Mouse (Mus musculus) embryonic facial prominence, embryonic 13.5 days (tissue): ENCODE results near the gene Hpn. TPM values are rescaled to one million over a fixed set of nuclear protein-coding genes. Genes with fewer than 3 reads are reported as not detected.

Source experiments
- ATAC-seq: fragments of 200-750 bp; cut with Nextera tagmentation; 2 replicates; pipeline ENCODE4 v1.8.0; 2017; ENCODE audit warnings: low read depth; ENCODE audit not compliant: insufficient number of reproducible peaks, insufficient read depth, low FRiP score, low TSS enrichment
- H3K27ac ChIP-seq: fragments of 300-500 bp; sonication (generic); 2 replicates; pipeline ENCODE4 v1.5.1; 2015; ENCODE audit warnings: moderate library complexity, mild to moderate bottlenecking, inconsistent platforms
- H3K27me3 ChIP-seq: fragments of 300-500 bp; sonication (generic); 2 replicates; pipeline ENCODE4 v1.6.1; 2015; ENCODE audit warnings: mild to moderate bottlenecking, inconsistent platforms
- H3K36me3 ChIP-seq: fragments of 300-500 bp; sonication (generic); 2 replicates; pipeline ENCODE4 v1.6.1; 2015; ENCODE audit warnings: mild to moderate bottlenecking, inconsistent platforms
- H3K4me1 ChIP-seq: fragments of 300-500 bp; sonication (generic); 2 replicates; pipeline ENCODE4 v1.6.1; 2015; ENCODE audit warnings: inconsistent platforms
- H3K4me2 ChIP-seq: fragments of 300-500 bp; sonication (generic); 2 replicates; pipeline ENCODE4 v1.6.1; 2015; ENCODE audit warnings: moderate library complexity, mild to moderate bottlenecking, inconsistent platforms
- H3K4me3 ChIP-seq: fragments of 300-500 bp; sonication (generic); 2 replicates; pipeline ENCODE4 v1.5.1; 2015; ENCODE audit warnings: mild to moderate bottlenecking, inconsistent platforms
- H3K9ac ChIP-seq: fragments of 300-500 bp; sonication (generic); 2 replicates; pipeline ENCODE4 v1.6.1; 2015; ENCODE audit warnings: mild to moderate bottlenecking, inconsistent platforms
- H3K9me3 ChIP-seq: fragments of 300-500 bp; sonication (generic); 2 replicates; pipeline ENCODE4 v1.6.1; 2016; ENCODE audit warnings: inconsistent platforms
- WGBS: fragments of 180-500 bp; shearing (Covaris S2); methylation state at CpG from one replicate; pipeline ENCODE4 v1.1.7; 2015; ENCODE audit warnings: mixed read lengths; 5-methylcytosine and 5-hydroxymethylcytosine counted together
- polyA plus RNA-seq: library from polyadenylated mRNA; unstranded; fragments of >200 nt; fragmentation: Nextera tagmentation; extraction: Ambion mirVana; gene quantifications from 2 replicates; pipeline ENCODE4 v1.2.1, GENCODE M21; 2015

Gene Hpn
- polyA plus RNA-seq, 1 experiment from 2014 or later: 5.6 TPM

GRCm38 (mm10) chr7:31050921-31051320 is 64.2 kb downstream of the Hpn start:
- Histone ChIP-seq H3K27ac (no peak overlapping the region), H3K4me2 (peak overlapping the region; percentile 61), H3K4me1 (peaks cover 66% of the 10 kb centered on the region), H3K9me3 (no peaks in the 10 kb centered on the region), H3K4me3 (peak overlapping the region; percentile 38), H3K36me3 (no peaks in the 10 kb centered on the region), H3K27me3 (peaks cover 64% of the 10 kb centered on the region), H3K9ac (0 out of 2 replicates have a peak overlapping the region, but pooled peaks have one; percentile 32)
- WGBS: 3% methylated on average over 9 of the region's 9 CpGs
- ATAC-seq: no peak

- Histone ChIP-seq H3K27ac (no peak overlapping the region), H3K27me3 (peaks cover 64% of the 10 kb centered on the region), H3K4me2 (peak overlapping the region; percentile 61), H3K4me3 (peak overlapping the region; percentile 38), H3K4me1 (peaks cover 64% of the 10 kb centered on the region), H3K36me3 (no peaks in the 10 kb centered on the region), H3K9me3 (no peaks in the 10 kb centered on the region), H3K9ac (0 out of 2 replicates have a peak overlapping the region, but pooled peaks have one; percentile 21)
- ATAC-seq: no peak
- 4% methylated on average over 6 of the region's 6 CpGs for WGBS
Observed at GRCm38 (mm10) chr7:31050487-31050886, 64.6 kb downstream of the Hpn start.

GRCm38 (mm10) chr7:31049846-31050281 is 65.2 kb downstream of the Hpn start:
- Histone ChIP-seq H3K4me2 (peak overlapping the region; percentile 61), H3K27ac (no peak overlapping the region), H3K36me3 (no peaks in the 10 kb centered on the region), H3K4me1 (peaks cover 58% of the 10 kb centered on the region), H3K9me3 (no peaks in the 10 kb centered on the region), H3K9ac (peak overlapping the region; percentile 32; the same call in 1 of the 2 replicates), H3K27me3 (peaks cover 71% of the 10 kb centered on the region), H3K4me3 (peak overlapping the region; percentile 38)
- no peak for ATAC-seq
- 1% methylated on average over 12 of the region's 15 CpGs for WGBS

DNA sequence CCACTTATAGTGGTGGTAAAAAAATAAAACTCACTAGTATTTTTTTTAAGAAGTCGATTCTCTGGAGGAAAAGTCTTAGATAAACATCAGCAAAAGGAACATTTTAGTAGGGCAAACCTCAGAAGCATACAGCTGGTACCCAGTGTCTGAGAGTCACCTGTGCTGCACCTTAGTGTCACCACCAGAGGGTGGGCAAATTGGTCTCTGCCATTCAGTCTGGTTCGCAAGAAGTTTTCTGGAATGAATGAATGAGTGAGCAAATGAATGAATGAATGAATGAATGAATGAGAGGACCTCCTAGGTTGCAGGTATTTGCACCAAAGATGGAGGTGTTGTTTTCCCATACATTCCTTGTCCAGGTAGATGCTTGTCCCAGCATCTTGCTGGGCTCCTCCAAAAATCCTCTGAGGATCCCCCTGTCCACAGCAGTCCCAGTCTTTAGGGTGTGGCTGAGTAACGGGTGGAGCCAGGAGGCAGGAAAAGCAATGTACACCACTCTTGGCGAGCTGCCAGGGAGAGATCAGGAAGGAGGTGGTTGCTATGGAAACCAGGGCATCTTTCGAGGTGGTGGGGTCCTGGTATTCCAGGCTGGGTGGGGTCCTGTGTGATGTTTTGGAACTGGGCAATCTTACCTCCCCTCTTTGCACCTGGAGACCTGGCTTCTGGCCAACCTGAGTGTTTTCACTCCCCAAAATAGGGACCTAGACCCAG is 65.8 kb downstream of the Hpn start:
- Histone ChIP-seq H3K4me2 (peak overlapping the region; percentile 61), H3K9ac (peak overlapping the region; percentile 32; the same call in 1 of the 2 replicates), H3K36me3 (no peaks in the 10 kb centered on the region), H3K4me1 (peaks cover 52% of the 10 kb centered on the region), H3K9me3 (no peaks in the 10 kb centered on the region), H3K27ac (no peak overlapping the region), H3K4me3 (peak overlapping the region; percentile 38), H3K27me3 (peaks cover 74% of the 10 kb centered on the region)
- ATAC-seq: no peak
- 19% methylated on average over 5 of the region's 5 CpGs for WGBS

Other genes with a start within 250 kb of the Hpn start
- gene Cd22, start 234.9 kb downstream of the Hpn start, polyA plus RNA-seq: 0.18 TPM in 1 of 2 replicates, not detected in the other
- 0.34 and 0.49 TPM in 2 replicates for gene Mag, start 200.4 kb downstream of the Hpn start, polyA plus RNA-seq
- 1.0 and 1.4 TPM in 2 replicates for gene Hamp2, start 190.6 kb downstream of the Hpn start, polyA plus RNA-seq
- not detected in 2 replicates for gene Hamp, start 171.3 kb downstream of the Hpn start, polyA plus RNA-seq
- gene Usf2, start 158.5 kb downstream of the Hpn start, polyA plus RNA-seq: 21.9 and 25.0 TPM in 2 replicates
- 26.1 and 29.3 TPM in 2 replicates for gene Lsr, start 141.8 kb downstream of the Hpn start, polyA plus RNA-seq
- gene Fam187b, start 141.5 kb downstream of the Hpn start, polyA plus RNA-seq: 1.5 and 2.6 TPM in 2 replicates
- gene Fxyd5, start 72.8 kb downstream of the Hpn start, polyA plus RNA-seq: 16.7 and 20.7 TPM in 2 replicates
- gene Fxyd7, start 63.8 kb downstream of the Hpn start, polyA plus RNA-seq: 18.3 and 23.1 TPM in 2 replicates
- gene Fxyd1, start 58.1 kb downstream of the Hpn start, polyA plus RNA-seq: 50.0 and 59.2 TPM in 2 replicates
- 1.3 and 1.7 TPM in 2 replicates for gene Lgi4, start 55.9 kb downstream of the Hpn start, polyA plus RNA-seq
- 55.9 and 59.6 TPM in 2 replicates for gene Fxyd3, start 38.6 kb downstream of the Hpn start, polyA plus RNA-seq
- 4.3 and 4.8 TPM in 2 replicates for gene Scn1b, start 11.7 kb upstream of the Hpn start, polyA plus RNA-seq
- gene Gramd1a, start 40.6 kb upstream of the Hpn start, polyA plus RNA-seq: 82.6 and 84.8 TPM in 2 replicates
- not detected in 2 replicates for gene Scgb2b2, start 175.2 kb upstream of the Hpn start, polyA plus RNA-seq
- gene Scgb1b2, start 176.5 kb upstream of the Hpn start, polyA plus RNA-seq: not detected in 2 replicates
- not detected in 2 replicates for gene Scgb2b3, start 246.8 kb upstream of the Hpn start, polyA plus RNA-seq